Mouse (Mus musculus) spleen, adult 2 months (tissue): ENCODE results near the gene Fyco1.

Source experiments
- CTCF ChIP-seq: fragments of 200-500 bp; IDR thresholded peaks from 2 replicates; pipeline ENCODE4 v1.5.1; 2011; ENCODE audit warnings: mild to moderate bottlenecking, inconsistent platforms; ENCODE audit not compliant: insufficient read depth, insufficient read length, insufficient replicate concordance; ENCODE audit errors: extremely low read depth
- POLR2A ChIP-seq: fragments of 200-500 bp; IDR thresholded peaks from 2 replicates; pipeline ENCODE4 v1.6.1; 2011; ENCODE audit warnings: low read depth, low read length, inconsistent platforms

- TF ChIP-seq POLR2A = no peak
- no peak for TF ChIP-seq CTCF
Measured at GRCm38 (mm10) chr9:123757326-123757725, 94.4 kb downstream of the Fyco1 start.
